Mouse (Mus musculus): ENCODE results near the gene Pan2. TPM values are rescaled to one million over a fixed set of nuclear protein-coding genes. Genes with fewer than 3 reads are reported as not detected.

The Pan2 gene
- total and polyA plus RNA-seq, 3 experiments: 6.5 to 15.2 (median 6.9) TPM

GRCm38 (mm10) chr10:128359226-128359625 is 56.1 kb downstream of the Pan2 start:
- Histone ChIP-seq H3K79me2 (replicated peaks; ENCODE audit: control insufficient read depth, insufficient read depth, low read length) (no peaks in the 10 kb centered on the region), H3K27me3 (ENCODE audit: control insufficient read depth, insufficient read depth, low read length) (no peaks in the 10 kb centered on the region), H3K9ac (ENCODE audit: low read depth, low read length) (no peak overlapping the region), H3K36me3 (ENCODE audit: control insufficient read depth, insufficient read depth, low read length) (peaks cover 18% of the 10 kb centered on the region), H3K4me1 (ENCODE audit: control insufficient read depth, insufficient read depth, low read length) (no peaks in the 10 kb centered on the region), H3K4me3 (no peak overlapping the region), H3K27ac (no peak overlapping the region)
- whole genome bisulfite sequencing: 48% methylated on average over 6 of the region's 6 CpGs
- intact Hi-C loops (cut with DNase I): no loop called here
- TF ChIP-seq CTCF (IDR thresholded peaks at IDR 0.05): no peak
- no peak for TF ChIP-seq POLR2A (IDR thresholded peaks at IDR 0.05; ENCODE audit: insufficient read depth, low read depth, low read length)
- TF ChIP-seq EP300 (IDR thresholded peaks at IDR 0.05; ENCODE audit: insufficient read depth, low read depth, low read length): no peak
- DNase-seq: no peak

- H3K36me3 ChIP-seq (ENCODE audit: control insufficient read depth, insufficient read depth, low read length): peaks cover 21% of the 10 kb centered on the region
- intact Hi-C loops (cut with DNase I): loop anchor here (5.0 kb wide), 1 partner anchor 95 kb away; the partner anchor contains the start of gene Smarcc2
- WGBS: 60% methylated on average over 6 of the region's 6 CpGs
- H3K4me1 ChIP-seq (ENCODE audit: control insufficient read depth, insufficient read depth, low read length): 0 out of 2 replicates have a peak, but pooled peaks cover 1% of the 10 kb centered on the region
- DNase-seq: peak in 1 of 2 experiments; percentile 17
- H3K27me3 ChIP-seq (ENCODE audit: control insufficient read depth, insufficient read depth, low read length): no peaks in the 10 kb centered on the region
- TF ChIP-seq POLR2A (IDR thresholded peaks at IDR 0.05; ENCODE audit: insufficient read depth, low read depth, low read length): 0 out of 2 replicates have a peak, but pooled peaks have one; percentile 31
- no peak for TF ChIP-seq CTCF (IDR thresholded peaks at IDR 0.05)
- no peaks in the 10 kb centered on the region for H3K79me2 ChIP-seq (replicated peaks; ENCODE audit: control insufficient read depth, insufficient read depth, low read length)
- H3K9ac ChIP-seq (ENCODE audit: low read depth, low read length): no peak overlapping the region
- no peak overlapping the region for H3K4me3 ChIP-seq
- peak overlapping the region; percentile 68 for H3K27ac ChIP-seq
Observed at GRCm38 (mm10) chr10:128361836-128362235, 58.7 kb downstream of the Pan2 start.

DNA sequence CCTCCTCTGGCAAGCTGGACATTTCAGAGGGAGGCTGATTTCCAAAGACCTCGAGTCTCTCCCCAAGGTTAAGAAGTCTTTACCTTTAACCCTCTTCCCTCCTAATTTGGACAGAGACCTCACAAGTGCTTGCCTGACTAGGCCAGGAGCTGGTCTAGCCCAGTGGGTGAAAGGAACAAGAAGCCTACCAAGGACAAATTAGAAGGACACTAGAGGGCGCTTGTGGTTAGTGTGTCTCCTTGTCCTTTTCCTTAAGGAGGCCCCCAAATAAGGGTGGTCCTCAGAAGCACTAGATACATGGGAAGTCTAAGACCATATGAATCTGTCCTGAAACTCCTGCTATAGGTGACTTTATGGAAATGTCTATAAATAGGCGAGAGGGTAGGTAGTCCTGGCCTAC is 59.4 kb downstream of the Pan2 start:
- Histone ChIP-seq H3K79me2 (replicated peaks; ENCODE audit: control insufficient read depth, insufficient read depth, low read length) (no peaks in the 10 kb centered on the region), H3K36me3 (ENCODE audit: control insufficient read depth, insufficient read depth, low read length) (peaks cover 26% of the 10 kb centered on the region), H3K27me3 (ENCODE audit: control insufficient read depth, insufficient read depth, low read length) (no peaks in the 10 kb centered on the region), H3K4me3 (no peak overlapping the region), H3K27ac (peak overlapping the region; percentile 68), H3K9ac (ENCODE audit: low read depth, low read length) (no peak overlapping the region), H3K4me1 (ENCODE audit: control insufficient read depth, insufficient read depth, low read length) (0 out of 2 replicates have a peak, but pooled peaks cover 1% of the 10 kb centered on the region)
- WGBS: 40% methylated on average over 3 of the region's 3 CpGs
- TF ChIP-seq CTCF (IDR thresholded peaks at IDR 0.05) (peak; percentile 73), POLR2A (IDR thresholded peaks at IDR 0.05; ENCODE audit: insufficient read depth, low read depth, low read length) (0 out of 2 replicates have a peak, but pooled peaks have one; percentile 19), EP300 (IDR thresholded peaks at IDR 0.05; ENCODE audit: insufficient read depth, low read depth, low read length) (no peak)
- DNase-seq: peak in 1 of 2 experiments; percentile 39
- intact Hi-C loops (cut with DNase I): loop anchor here (5.0 kb wide), 1 partner anchor 95 kb away; the partner anchor contains the start of gene Smarcc2

DNA sequence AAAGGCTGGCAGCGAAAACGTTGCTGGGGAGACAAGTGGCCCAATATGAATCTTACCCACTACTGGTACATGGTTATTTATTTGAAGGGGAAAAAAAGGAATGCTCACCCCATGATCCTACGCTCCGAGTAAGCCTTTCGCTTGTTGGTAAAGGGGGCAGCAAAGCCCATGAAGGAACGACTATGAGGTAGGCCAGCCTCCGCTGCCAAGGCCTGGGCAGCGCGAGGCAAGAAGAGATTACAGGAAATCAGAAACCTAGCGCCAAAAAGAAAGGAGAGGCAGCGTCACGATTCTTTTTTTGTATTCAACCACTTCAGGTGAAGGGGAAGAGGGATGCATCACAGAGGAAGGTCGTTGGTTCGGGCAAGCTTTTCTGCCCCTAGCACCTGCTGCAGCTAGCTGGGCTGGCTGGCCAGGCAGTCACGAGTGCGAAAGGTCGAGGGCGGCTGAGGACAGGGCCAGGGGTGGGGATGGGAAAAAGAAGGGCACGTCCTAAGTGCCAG is 64.8 kb downstream of the Pan2 start:
- Histone ChIP-seq H3K27me3 (ENCODE audit: control insufficient read depth, insufficient read depth, low read length) (no peaks in the 10 kb centered on the region), H3K4me3 (peak overlapping the region; percentile 74), H3K79me2 (replicated peaks; ENCODE audit: control insufficient read depth, insufficient read depth, low read length) (no peaks in the 10 kb centered on the region), H3K27ac (peak overlapping the region; percentile 98), H3K36me3 (ENCODE audit: control insufficient read depth, insufficient read depth, low read length) (peaks cover 17% of the 10 kb centered on the region), H3K9ac (ENCODE audit: low read depth, low read length) (peak overlapping the region; percentile 80), H3K4me1 (ENCODE audit: control insufficient read depth, insufficient read depth, low read length) (peaks cover 8% of the 10 kb centered on the region)
- DNase-seq: no peak
- WGBS: 12% methylated on average over 19 of the region's 19 CpGs
- intact Hi-C loops (cut with DNase I): no loop called here
- TF ChIP-seq EP300 (IDR thresholded peaks at IDR 0.05; ENCODE audit: insufficient read depth, low read depth, low read length) (peak; percentile 61; the same call in 1 of the 2 replicates), POLR2A (IDR thresholded peaks at IDR 0.05; ENCODE audit: insufficient read depth, low read depth, low read length) (no peak), CTCF (IDR thresholded peaks at IDR 0.05) (no peak)

GRCm38 (mm10) chr10:128368402-128369217 is 65.5 kb downstream of the Pan2 start, which contains the start of gene Coq10a:
TSS of gene Coq10a (minus strand) at chr10:128368997.
- H3K36me3 ChIP-seq (ENCODE audit: control insufficient read depth, insufficient read depth, low read length): peaks cover 10% of the 10 kb centered on the region
- under 1% methylated on average over 87 of the region's 87 CpGs for WGBS
- peak within 1 kb of the TSS; percentile 98 for H3K27ac ChIP-seq
- H3K27me3 ChIP-seq (ENCODE audit: control insufficient read depth, insufficient read depth, low read length): no peaks in the 10 kb centered on the region
- intact Hi-C loops (cut with DNase I): no loop called here
- H3K9ac ChIP-seq (ENCODE audit: low read depth, low read length): peak within 1 kb of the TSS; percentile 80
- peak within 1 kb of the TSS; percentile 74 for H3K4me3 ChIP-seq
- no peaks in the 10 kb centered on the region for H3K79me2 ChIP-seq (replicated peaks; ENCODE audit: control insufficient read depth, insufficient read depth, low read length)
- H3K4me1 ChIP-seq (ENCODE audit: control insufficient read depth, insufficient read depth, low read length): peaks cover 9% of the 10 kb centered on the region
- peak; percentile 93 to 97 for DNase-seq
- TF ChIP-seq POLR2A (IDR thresholded peaks at IDR 0.05; ENCODE audit: insufficient read depth, low read depth, low read length) (peak; percentile 96), EP300 (IDR thresholded peaks at IDR 0.05; ENCODE audit: insufficient read depth, low read depth, low read length) (peak; percentile 82), CTCF (IDR thresholded peaks at IDR 0.05) (no peak)

DNA sequence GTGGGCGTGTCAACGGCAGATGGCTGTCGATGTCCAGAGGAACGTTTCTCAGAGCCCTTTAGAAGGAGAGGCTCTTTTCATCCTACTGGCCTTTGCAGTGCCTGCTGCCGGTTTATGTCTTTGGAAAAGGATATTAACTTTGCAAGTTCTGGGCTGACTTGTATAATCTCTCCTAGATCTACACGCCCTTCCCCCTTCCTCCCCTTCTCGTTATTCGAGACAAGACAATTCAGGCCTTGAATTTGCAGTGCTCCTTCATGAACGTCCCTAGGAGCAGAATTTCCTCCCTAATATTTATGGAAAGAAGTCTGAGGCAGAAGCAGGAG is 66.0 kb downstream of the Pan2 start:
- Histone ChIP-seq H3K79me2 (replicated peaks; ENCODE audit: control insufficient read depth, insufficient read depth, low read length) (no peaks in the 10 kb centered on the region), H3K9ac (ENCODE audit: low read depth, low read length) (peak overlapping the region; percentile 80), H3K36me3 (ENCODE audit: control insufficient read depth, insufficient read depth, low read length) (peaks cover 10% of the 10 kb centered on the region), H3K4me3 (peak overlapping the region; percentile 74), H3K27ac (peak overlapping the region; percentile 98), H3K4me1 (ENCODE audit: control insufficient read depth, insufficient read depth, low read length) (peaks cover 9% of the 10 kb centered on the region), H3K27me3 (ENCODE audit: control insufficient read depth, insufficient read depth, low read length) (no peaks in the 10 kb centered on the region)
- DNase-seq: no peak
- TF ChIP-seq EP300 (IDR thresholded peaks at IDR 0.05; ENCODE audit: insufficient read depth, low read depth, low read length): no peak
- TF ChIP-seq CTCF (IDR thresholded peaks at IDR 0.05): no peak
- TF ChIP-seq POLR2A (IDR thresholded peaks at IDR 0.05; ENCODE audit: insufficient read depth, low read depth, low read length): no peak; the same call in 1 of the 2 replicates
- 4% methylated on average over 9 of the region's 9 CpGs for WGBS
- intact Hi-C loops (cut with DNase I): no loop called here
